Mouse (Mus musculus) G1E-ER4 (cell line): ENCODE measurements around the gene Olfr460. TPM values are rescaled to one million over a fixed set of nuclear protein-coding genes. Genes with fewer than 3 reads are reported as not detected.

Source experiments
- GATA1 ChIP-seq: IDR thresholded peaks from one replicate; pipeline ENCODE4 v1.8.0; 2012; ENCODE audit warnings: low read length, inconsistent platforms
- polyA plus RNA-seq: library from polyadenylated mRNA; stranded (reverse); fragments of >175 nt; gene quantifications from 2 replicates; pipeline ENCODE4 v1.2.3, GENCODE M21; 2012

The Olfr460 gene
- not detected in 2 replicates for polyA plus RNA-seq

DNA sequence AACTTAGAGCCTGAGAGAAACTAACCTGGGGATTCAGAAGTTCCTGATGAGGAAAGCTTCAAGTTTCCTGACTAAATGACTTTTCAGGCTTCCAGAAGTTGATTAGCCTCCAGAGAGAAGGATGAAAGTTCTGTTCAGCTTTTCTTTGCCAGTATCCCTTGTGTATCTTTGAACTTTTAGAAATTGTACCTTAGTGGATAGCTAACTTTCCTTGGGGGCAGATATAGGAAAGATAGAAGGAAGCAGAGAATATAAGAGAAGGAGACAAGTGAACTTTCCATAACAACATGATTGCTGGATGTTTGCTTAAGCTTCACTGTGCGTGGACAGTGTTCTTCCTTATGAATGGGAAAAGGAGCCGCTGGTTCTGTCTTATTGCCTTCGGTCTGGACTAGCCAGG lies at the start of gene Olfr460:
TSS of gene Olfr460 (plus strand) at position 301 of the 400 bp plus-strand sequence.
- no peak for TF ChIP-seq GATA1

DNA sequence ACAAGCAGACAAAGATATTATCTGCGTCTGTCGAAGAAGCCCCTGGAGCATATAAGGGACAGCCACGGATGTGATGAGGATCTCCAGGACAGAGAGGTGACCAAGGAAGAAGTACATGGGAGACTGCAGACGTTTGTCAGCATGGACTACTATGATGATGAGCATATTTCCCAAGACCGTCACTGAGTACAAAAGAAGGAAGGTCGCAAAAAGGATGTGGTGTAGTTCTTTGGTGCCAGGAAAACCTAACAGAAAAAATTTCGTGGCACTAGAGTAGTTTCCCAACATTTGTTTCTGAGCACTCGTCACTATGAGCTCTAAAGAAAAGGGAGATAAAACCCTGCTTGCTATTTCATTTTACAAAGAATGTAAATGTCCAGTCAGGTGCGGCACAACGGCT lies 24.6 kb upstream of the Olfr460 start:
- TF ChIP-seq GATA1, result no peak

DNA sequence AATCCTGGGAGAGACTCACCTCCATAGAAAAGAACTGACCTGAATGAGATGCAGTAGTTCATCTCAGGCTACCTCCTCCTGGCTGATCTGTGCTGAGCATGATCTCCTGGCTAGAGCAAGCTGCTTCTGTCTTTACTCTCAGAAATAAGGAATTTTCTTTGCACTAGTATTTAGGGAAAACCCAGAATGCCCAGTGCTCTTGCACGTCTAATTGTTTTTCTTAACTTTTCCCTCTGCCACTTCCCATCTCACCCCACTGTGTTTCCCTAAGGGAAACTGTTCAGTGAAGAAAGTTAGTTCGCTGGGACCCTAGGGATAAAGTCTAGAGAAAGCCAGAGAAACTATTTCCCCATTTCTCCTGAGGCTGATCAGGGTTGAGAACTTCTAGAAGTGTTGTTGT lies 14.3 kb upstream of the Olfr460 start, which contains the start of gene Olfr461:
TSS of gene Olfr461 (minus strand) at position 101 of the 400 bp plus-strand sequence.
- no peak for TF ChIP-seq GATA1

DNA sequence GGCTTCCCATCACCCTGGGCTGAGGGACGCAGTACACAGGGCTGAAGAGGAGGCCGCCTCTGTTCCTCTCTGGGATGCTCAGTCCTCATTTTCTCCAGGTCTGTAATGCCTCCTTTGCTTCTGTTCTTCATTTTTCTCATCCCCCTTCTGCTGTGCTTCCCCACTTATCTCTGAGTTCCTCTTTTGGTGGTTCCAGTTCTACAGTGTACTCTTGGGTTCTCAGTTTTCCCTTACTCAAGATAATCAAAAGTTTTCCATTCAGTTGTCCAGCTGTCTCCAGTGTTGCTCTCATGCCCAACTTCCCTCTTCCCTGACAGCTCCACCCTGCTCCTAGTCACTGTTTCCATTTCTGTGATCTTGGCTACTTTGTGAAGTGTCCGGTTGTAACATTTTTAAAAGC lies 4.3 kb downstream of the Olfr460 start:
- TF ChIP-seq GATA1, result no peak

DNA sequence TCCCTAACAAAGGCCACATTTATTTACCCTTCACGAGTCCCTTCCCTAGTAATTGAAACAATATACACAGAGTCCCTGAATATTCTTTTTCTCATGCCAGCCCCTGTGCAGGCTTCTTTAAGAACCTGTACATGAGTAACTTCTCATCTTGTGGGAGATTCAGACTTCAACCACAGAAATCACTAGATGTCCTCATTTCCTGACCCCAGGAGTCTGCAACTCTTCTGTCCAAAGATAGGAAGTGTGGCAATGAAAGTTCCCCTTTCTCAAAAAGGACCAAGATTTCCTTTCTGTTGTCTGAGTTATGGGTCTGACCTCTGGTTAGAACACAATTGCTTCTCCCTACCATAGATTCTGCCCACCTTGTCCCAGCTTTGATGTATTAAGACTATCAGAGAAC lies 7.0 kb downstream of the Olfr460 start:
- no peak for TF ChIP-seq GATA1

DNA sequence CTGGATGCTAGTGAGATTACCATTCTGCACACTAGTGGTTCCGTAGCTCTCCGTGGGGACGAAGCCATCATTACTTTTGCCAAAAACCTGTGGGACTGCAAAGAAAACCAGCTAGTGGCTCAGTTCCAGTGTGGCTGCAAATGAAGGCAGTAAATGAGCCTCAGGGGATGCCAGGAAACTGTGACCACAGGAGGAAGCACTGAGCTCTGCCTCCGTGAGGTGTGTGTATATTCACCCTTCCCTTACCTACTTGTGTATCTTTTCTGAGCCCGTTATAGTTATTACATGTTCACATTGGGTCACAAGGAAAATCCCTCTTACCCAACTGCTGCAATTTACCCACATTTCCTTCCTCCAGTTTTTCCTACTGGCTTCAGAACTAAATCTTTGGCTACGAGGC lies 15.0 kb downstream of the Olfr460 start:
- TF ChIP-seq GATA1, result no peak

DNA sequence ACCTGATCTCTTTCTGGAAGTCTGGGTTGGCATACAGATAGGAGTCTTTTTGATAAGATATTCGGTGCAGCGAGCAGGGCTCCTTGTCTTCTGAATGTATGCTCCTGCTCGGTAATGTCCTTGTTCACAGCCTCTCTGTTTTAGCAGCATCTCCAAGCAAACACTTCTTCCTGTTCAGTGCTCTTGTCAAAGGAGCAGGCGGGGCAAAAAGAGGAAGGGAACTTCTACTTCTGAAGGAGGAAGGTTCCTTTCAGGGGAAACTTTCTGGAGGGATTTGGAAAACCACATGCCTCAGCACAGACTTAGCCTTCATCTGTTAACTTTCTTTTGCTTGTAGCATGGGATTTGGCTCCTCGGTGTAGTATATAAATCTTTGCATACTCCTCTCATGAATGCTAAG lies 16.4 kb downstream of the Olfr460 start, which contains the start of gene Clec5a:
TSS of gene Clec5a (minus strand) at position 177 of the 400 bp plus-strand sequence.
- no peak for TF ChIP-seq GATA1

DNA sequence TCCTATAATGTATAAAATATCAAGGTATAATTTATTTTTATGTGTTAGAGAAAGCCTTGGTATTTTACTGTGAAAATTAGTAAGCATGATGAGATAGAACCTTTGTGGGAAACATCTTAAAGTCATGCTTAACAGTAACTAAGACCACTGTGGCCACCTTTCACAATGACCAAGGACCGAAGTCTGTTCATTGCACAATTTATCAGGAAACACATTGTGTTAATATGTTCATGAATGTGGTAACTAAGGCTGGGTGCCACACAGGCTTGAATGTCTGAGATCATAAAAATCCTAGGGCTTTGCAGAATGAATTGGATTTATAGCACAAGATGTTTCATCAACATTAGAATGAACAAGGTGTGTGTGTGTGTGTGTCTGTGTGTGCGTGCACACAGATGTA lies 19.1 kb downstream of the Olfr460 start:
- no peak for TF ChIP-seq GATA1

DNA sequence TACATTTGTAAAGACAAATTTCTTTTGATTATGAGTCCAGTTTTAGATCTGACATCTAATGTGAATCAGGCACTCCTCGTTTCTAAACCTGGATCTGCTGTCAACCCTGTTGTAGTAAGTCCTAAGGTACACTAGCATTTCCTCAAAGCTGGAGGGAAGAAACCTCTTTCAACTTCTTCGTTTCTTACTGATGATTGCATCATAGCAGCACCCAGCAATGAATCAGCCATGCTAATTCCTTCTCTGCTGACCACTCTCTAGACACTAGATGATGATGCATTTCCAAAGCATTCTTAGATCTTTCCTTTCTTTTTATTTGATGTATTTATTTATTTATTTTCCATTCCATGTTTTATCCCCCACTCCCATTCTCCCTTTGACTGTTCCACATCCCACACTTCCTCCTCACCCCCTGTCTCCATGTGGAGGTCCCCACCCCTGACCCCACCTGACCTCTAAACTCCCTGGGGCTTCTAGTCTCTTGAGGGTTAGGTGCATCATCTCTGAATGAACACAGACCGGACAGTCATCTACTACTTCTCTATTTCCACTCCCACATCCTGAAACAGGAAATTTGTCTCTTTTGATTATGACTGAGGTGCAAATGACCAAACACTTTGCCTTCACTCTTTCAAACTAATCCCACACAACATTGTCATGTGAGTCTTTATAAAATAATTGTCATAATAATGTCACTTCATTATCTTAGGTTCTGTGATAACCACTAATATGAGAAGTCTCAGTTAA lies 25.7 kb downstream of the Olfr460 start:
- TF ChIP-seq GATA1, result no peak

DNA sequence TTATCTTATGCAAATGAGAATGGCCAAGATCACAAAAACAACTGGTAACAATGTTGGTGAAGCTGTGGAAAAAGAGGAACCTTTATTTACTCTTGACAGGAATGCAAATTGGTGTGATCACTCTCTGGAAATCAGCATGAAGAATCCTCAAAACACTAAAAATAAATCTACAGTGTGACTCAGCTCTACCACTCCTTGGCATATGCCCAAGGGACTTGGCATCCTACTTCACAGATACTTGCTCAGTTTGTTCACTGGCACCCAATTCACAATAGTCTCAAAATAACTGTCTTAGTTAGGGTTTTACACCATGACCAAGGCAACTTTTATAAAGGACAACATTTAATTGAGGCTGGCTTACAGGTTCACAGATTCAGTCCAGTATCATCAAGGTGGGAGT lies 38.1 kb downstream of the Olfr460 start:
- no peak for TF ChIP-seq GATA1

DNA sequence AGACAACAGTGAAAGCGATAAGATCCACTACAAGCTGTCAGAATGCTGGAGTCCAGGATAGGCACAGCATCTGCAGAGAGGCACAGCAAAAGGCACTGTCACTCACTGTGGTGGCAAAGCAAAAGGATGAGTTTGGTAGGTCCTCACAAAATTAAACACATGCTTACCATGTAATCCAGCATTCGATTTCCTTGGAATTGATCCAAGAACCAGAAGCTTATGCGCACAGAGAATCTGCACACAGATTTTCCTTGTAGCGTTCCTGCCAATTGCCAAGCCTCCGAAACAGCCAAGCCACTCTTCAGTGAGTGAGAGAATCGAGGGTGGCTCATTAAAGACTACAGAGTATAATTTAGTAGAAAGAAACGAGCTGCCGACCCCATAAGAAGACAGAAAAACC lies 41.0 kb downstream of the Olfr460 start:
- no peak for TF ChIP-seq GATA1

DNA sequence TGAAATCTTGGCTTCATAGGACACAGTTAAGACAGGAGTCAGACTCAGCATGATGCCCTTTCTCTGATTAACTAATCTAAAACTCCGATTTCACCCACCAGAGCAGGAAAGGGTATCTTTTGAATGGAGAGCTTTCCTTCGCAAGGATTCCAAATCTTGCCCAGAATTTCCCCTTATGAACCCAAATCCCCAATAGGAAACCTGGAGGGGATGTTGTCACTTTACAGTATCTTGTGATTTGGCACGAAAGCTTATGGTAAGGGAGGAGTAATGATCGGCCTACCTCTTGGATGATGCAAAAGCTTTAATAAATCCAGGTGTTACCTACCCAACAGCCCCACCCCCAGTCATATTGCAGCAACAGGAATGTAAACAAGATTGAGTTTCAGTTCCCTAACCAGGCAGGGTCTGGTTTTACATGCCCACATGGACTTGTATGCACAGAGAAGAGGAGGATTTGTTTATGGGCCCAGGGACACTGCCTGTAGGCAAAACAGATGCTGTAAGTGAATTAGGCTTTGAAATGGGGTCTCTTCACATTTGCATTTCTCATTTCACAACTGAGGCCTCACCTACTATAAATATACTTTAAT lies 44.1 kb downstream of the Olfr460 start, which contains the start of gene Tas2r138:
TSS of gene Tas2r138 (minus strand) at position 51 of the 593 bp plus-strand sequence.
- TF ChIP-seq GATA1, result no peak

DNA sequence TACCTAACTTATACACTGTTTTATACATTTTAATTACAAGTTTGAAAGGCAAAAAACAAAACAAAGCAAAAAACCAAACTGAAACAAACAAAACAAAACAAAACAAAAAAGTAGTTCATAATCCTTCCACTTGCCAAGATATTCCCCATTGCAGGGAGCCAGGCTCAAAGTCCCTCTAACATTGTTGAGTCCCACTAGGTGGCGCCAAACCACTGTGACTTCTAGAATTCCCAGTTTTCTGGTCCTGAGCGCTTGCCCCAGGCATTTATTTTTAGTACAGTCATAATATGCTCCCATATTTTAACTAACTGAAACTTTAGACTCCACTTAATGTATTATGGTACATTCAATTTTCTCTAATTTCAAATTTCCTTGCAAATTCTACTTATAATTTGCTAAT lies 48.7 kb downstream of the Olfr460 start:
- no peak for TF ChIP-seq GATA1

Other genes with a start within 250 kb of the Olfr460 start
- gene Agk, start 244.3 kb upstream of the Olfr460 start, polyA plus RNA-seq, result 6.3 and 8.0 TPM in 2 replicates
- gene E330009J07Rik, start 133.4 kb upstream of the Olfr460 start, polyA plus RNA-seq, result 0.10 and 0.17 TPM in 2 replicates
- not detected in 2 replicates for gene Wee2, start 130.4 kb upstream of the Olfr460 start, polyA plus RNA-seq
- 13.7 and 20.0 TPM in 2 replicates for gene Ssbp1, start 98.1 kb upstream of the Olfr460 start, polyA plus RNA-seq
- not detected in 2 replicates for gene Tas2r137, start 78.3 kb upstream of the Olfr460 start, polyA plus RNA-seq
- gene Tas2r108, start 76.0 kb upstream of the Olfr460 start, polyA plus RNA-seq, result not detected in 2 replicates
- not detected in 2 replicates for gene Prss37, start 50.0 kb upstream of the Olfr460 start, polyA plus RNA-seq
- gene Olfr461, start 14.4 kb upstream of the Olfr460 start, polyA plus RNA-seq, result not detected in 2 replicates
- not detected in 2 replicates for gene Clec5a, start 16.3 kb downstream of the Olfr460 start, polyA plus RNA-seq
- not detected in 2 replicates for gene Tas2r138, start 43.8 kb downstream of the Olfr460 start, polyA plus RNA-seq
- not detected in 2 replicates for gene Mgam, start 59.3 kb downstream of the Olfr460 start, polyA plus RNA-seq